Mouse (Mus musculus) gastrocnemius, postnatal 14 days (tissue): Measurements from ENCODE around the gene Gm19410. TPM values are rescaled to one million over a fixed set of nuclear protein-coding genes. Genes with fewer than 3 reads are reported as not detected.

Experiments
- DNase-seq: peaks from one replicate; pipeline ENCODE4 v3.0.0; 2021; ENCODE audit warnings: mixed read lengths
- intact Hi-C: fragments of 180-260 bp; cut with DNase I; formaldehyde crosslinking; loops from one replicate; pipeline ENCODE4 v1.15.1; 2025; ENCODE audit warnings: low total_unique reads
- long read RNA-seq, 2 experiments: library from polyadenylated mRNA; stranded (forward); transcript quantifications; one replicate each; pipeline ENCODE4 v2.0.0; 2021
- microRNA-seq, 2 experiments: library from miRNA; unstranded; fragments of <30 nt; microRNA quantifications; one replicate each; pipeline ENCODE4 v1.2.0; 2021
- total RNA-seq, 2 experiments: library from RNA; stranded (reverse); gene quantifications; 2 replicates each; pipeline ENCODE4 v1.2.3; 2021

Gene Gm19410
- total RNA-seq, result under 1 TPM; 0.58 to 0.68 TPM
- long read RNA-seq, experiment 1, partial matches to known transcripts, result 0 of 1 reads
- long read RNA-seq, experiment 1, other reads (novel, unspliced or antisense), result 1 of 1 reads
- long read RNA-seq, experiment 2, partial matches to known transcripts, result 0 of 1 reads
- long read RNA-seq, experiment 2, other reads (novel, unspliced or antisense), result 1 of 1 reads

GRCm38 (mm10) chr8:35765499-35766193 is at the start of gene Gm19410:
Gene Gm19410, plus strand, starts transcription at chr8:35765790.
- DNase-seq, result peak; percentile 14

GRCm38 (mm10) chr8:35730776-35731175 is 34.8 kb upstream of the Gm19410 start:
- DNase-seq, result no peak
- intact Hi-C loops, result no loop called here

More at GRCm38 (mm10) chr8:35765499-35766193, at the start of gene Gm19410:
- intact Hi-C loops, result no loop called here

DNA sequence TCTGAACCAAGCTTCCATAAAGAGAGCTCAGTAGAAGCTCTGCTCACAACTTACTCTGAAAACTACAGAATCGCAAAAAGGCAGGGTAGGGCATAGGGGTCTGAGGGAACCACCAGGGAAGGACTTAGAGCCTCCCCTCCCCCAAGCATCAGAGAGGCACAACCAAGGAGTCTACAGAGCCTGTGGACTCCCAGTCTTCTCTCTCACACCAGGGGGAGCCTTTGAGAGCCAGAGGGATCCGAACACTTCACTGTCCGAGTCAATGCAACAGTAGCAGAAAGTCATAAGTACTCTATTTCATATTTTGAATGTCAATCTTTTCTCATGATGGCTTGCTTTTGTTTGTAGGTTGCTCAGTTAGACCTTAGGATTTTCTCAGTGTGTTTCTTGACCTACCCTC is 30.2 kb upstream of the Gm19410 start:
- DNase-seq, result no peak
- intact Hi-C loops, result no loop called here

- intact Hi-C loops, result no loop called here
Observed at GRCm38 (mm10) chr8:35756202-35756601, 9.4 kb upstream of the Gm19410 start.

GRCm38 (mm10) chr8:35765020-35765419 is 570 bp upstream of the Gm19410 start:
- intact Hi-C loops, result no loop called here
- no peak for DNase-seq

More at GRCm38 (mm10) chr8:35756202-35756601, 9.4 kb upstream of the Gm19410 start:
- no peak for DNase-seq

- no peak for DNase-seq
- intact Hi-C loops, result no loop called here
Observed at GRCm38 (mm10) chr8:35773508-35773907, 7.9 kb downstream of the Gm19410 start.

Small RNAs within 50 kb of the gene (microRNA-seq; reads per million reads assigned to microRNA genes)
- gene Gm44474, result 0 reads per million in 2 experiments
